Mouse (Mus musculus): Measurements from ENCODE around the gene Stra6.

GRCm38 (mm10) chr9:58092581-58093269 lies 29.1 kb downstream of the Stra6 start:
- TF ChIP-seq CTCF (IDR thresholded peaks at IDR 0.05; ENCODE audit: insufficient read depth, low read length) = no peak
- no peak for TF ChIP-seq POLR2A (IDR thresholded peaks at IDR 0.05; ENCODE audit: borderline replicate concordance, extremely low read depth, low read depth, low read length)
